26 mouse cellular contexts compared by ENCODE assay signal in the genomic region with DNA sequence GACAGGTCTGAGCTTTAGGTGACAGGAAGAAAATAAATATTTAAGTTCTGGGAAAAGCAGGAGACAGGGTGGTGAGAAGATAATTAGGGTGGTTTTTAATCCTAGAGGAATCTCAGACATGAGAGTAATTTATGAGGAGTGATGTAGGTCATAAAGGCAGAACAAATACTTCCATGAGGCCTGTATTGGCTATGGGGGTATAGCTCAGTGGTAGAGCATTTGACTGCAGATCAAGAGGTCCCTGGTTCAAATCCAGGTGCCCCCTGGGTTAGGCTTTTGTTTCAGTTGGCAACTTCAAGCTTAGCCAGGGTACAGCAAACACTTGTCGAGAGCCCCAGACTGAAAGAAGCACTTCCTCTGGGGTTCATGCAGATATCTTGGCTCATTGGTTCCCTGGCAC.
"Had no signal": no experiment of that assay in that cellular context is flagged by ENCODE, and none has a peak within 500 bp of the region (broad histone marks: within the 10 kb centered on the region; RNA-seq: fewer than 3 reads in every experiment).

No protein-coding gene starts in this region.

- H3K4me3 ChIP-seq: embryonic facial prominence, embryonic 10.5 days; embryonic facial prominence, embryonic 12.5 days; embryonic facial prominence, embryonic 13.5 days; embryonic facial prominence, embryonic 15.5 days; erythroblast, embryonic 14.5 days; forebrain, embryonic 10.5 days; forebrain, embryonic 12.5 days; forebrain, embryonic 13.5 days; forebrain, embryonic 15.5 days; gastrocnemius, adult 2 months; heart, adult 2 months had no signal

- H3K36me3 ChIP-seq: embryonic facial prominence, embryonic 10.5 days; embryonic facial prominence, embryonic 12.5 days; embryonic facial prominence, embryonic 13.5 days; embryonic facial prominence, embryonic 15.5 days; forebrain, embryonic 10.5 days; forebrain, embryonic 12.5 days; forebrain, embryonic 15.5 days had no signal

- H3K4me1 ChIP-seq: embryonic facial prominence, embryonic 12.5 days; embryonic facial prominence, embryonic 15.5 days had no signal

- H3K27ac ChIP-seq: embryonic facial prominence, embryonic 10.5 days; embryonic facial prominence, embryonic 12.5 days; embryonic facial prominence, embryonic 13.5 days; embryonic facial prominence, embryonic 15.5 days; forebrain, embryonic 10.5 days; forebrain, embryonic 12.5 days; forebrain, embryonic 13.5 days; forebrain, embryonic 15.5 days; gastrocnemius, adult 2 months; heart, adult 2 months had no signal

- H3K9me3 ChIP-seq: embryonic facial prominence, embryonic 10.5 days; embryonic facial prominence, embryonic 12.5 days; embryonic facial prominence, embryonic 13.5 days; embryonic facial prominence, embryonic 15.5 days; forebrain, embryonic 10.5 days; forebrain, embryonic 12.5 days; forebrain, embryonic 13.5 days; forebrain, embryonic 15.5 days had no signal

- H3K4me2 ChIP-seq: embryonic facial prominence, embryonic 12.5 days; embryonic facial prominence, embryonic 13.5 days; embryonic facial prominence, embryonic 15.5 days; forebrain, embryonic 12.5 days; forebrain, embryonic 13.5 days; forebrain, embryonic 15.5 days had no signal

- ATAC-seq: forebrain, embryonic 13.5 days; forebrain, embryonic 14.5 days; forebrain, embryonic 15.5 days; forebrain, embryonic 16.5 days; forebrain, postnatal 0 days had no signal

- H3K9ac ChIP-seq: embryonic facial prominence, embryonic 12.5 days; embryonic facial prominence, embryonic 13.5 days; embryonic facial prominence, embryonic 15.5 days; forebrain, embryonic 12.5 days; forebrain, embryonic 13.5 days; forebrain, embryonic 15.5 days; forebrain, postnatal 0 days had no signal

- DNase-seq: cerebellum, adult 9-10 months; cerebellum, adult 9-11 months; cerebellum, postnatal 10 days; cerebellum, postnatal 14 days; cerebellum, postnatal 25 days; cerebellum, postnatal 36 days; embryo, embryonic 11 days; forebrain, postnatal 0 days; gastrocnemius, adult 2 months; gastrocnemius, postnatal 10 days; gastrocnemius, postnatal 14 days; gastrocnemius, postnatal 25 days; gastrocnemius, postnatal 36 days; heart, adult 18-20 months; heart, adult 2 months had no signal

- H3K27me3 ChIP-seq: embryonic facial prominence, embryonic 12.5 days had no signal
